ENCODE assay signal across 8 mouse cellular contexts in the genomic region with DNA sequence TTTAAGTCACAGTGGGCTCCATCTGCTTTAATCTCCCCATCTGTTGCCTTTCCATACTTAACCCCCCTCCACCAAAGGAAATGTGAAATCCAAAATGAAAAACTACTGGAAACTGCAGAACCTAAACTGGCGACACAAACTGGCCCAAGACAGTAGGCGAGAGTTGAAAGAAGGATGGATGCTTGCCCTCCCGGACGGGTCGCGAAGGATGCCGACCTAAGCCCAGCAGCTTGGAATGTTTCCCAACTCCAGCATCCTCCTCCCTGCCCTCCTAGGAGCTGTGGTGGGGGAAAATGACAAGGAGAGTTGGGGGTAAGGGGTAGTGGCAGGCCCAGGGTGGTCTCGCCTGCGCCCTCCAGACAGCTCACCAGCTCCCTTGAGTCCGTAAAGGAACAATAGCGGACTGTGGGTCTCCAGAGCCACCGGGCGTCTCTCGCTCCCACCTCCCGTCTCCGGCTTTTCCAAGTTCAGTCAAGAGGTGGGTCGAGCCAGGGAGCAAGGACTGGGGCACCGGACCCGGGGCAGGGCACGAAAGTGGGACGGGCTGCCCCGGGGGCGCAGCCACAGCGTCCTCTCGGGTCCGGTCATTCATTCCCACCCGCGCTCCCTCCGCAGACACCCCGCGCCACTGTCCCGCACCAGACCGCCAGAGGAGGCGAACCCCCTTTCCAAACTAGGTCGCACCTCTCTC. TPM values are rescaled to one million over a fixed set of nuclear protein-coding genes. Genes with fewer than 3 reads are reported as not detected.
DNase-seq lines count a peak whose midpoint lies in the region; ATAC-seq and TF ChIP-seq lines count a peak whose summit lies in the region.

No protein-coding gene starts in this region.

- peak overlapping the region; percentile 79 for H3K9ac ChIP-seq in heart, embryonic 15.5 days
- H3K9ac ChIP-seq in midbrain, embryonic 16.5 days (ENCODE audit: low read depth, low read length) = peak overlapping the region; percentile 79

- peak overlapping the region; percentile 97 for H3K4me2 ChIP-seq in heart, embryonic 15.5 days
- H3K4me2 ChIP-seq in midbrain, embryonic 16.5 days (ENCODE audit: low read length) = peak overlapping the region; percentile 98

- no peak for TF ChIP-seq CTCF in spleen, adult 2 months (IDR thresholded peaks at IDR 0.05; ENCODE audit: extremely low read depth, insufficient read depth, insufficient read length, insufficient replicate concordance)

- 7% methylated on average over 35 of the region's 35 CpGs for WGBS in spleen, adult 2 months
- 1% methylated on average over 35 of the region's 35 CpGs for WGBS in heart, embryonic 15.5 days
- WGBS in midbrain, embryonic 16.5 days = 0% methylated on average over 27 of the region's 35 CpGs

- H3K4me3 ChIP-seq in spleen, adult 2 months (ENCODE audit: extremely low read depth, insufficient read depth, insufficient read length) = peak overlapping the region; percentile 53; the same call in 1 of the 2 replicates
- peak overlapping the region; percentile 76 for H3K4me3 ChIP-seq in heart, embryonic 15.5 days
- H3K4me3 ChIP-seq in midbrain, embryonic 16.5 days (ENCODE audit: low read depth, low read length) = peak overlapping the region; percentile 86

- peak; percentile 26 for ATAC-seq in common myeloid progenitor, adult 5-6 weeks (replicated peaks; ENCODE audit: low read depth, poor library complexity, severe bottlenecking)
- ATAC-seq in heart, embryonic 15.5 days (replicated peaks; ENCODE audit: insufficient number of reproducible peaks, insufficient read depth, low FRiP score, low read depth) = 0 out of 2 replicates have a peak, but pooled peaks have one; percentile 5
- peak; percentile 56 for ATAC-seq in midbrain, embryonic 16.5 days

- no peak for TF ChIP-seq POLR2A in spleen, adult 2 months (IDR thresholded peaks at IDR 0.05; ENCODE audit: low read depth, low read length)

- H3K36me3 ChIP-seq in spleen, adult 2 months (ENCODE audit: control insufficient read depth, insufficient read depth, low read length) = no peaks in the 10 kb centered on the region
- H3K36me3 ChIP-seq in heart, embryonic 15.5 days = no peaks in the 10 kb centered on the region
- H3K36me3 ChIP-seq in midbrain, embryonic 16.5 days (ENCODE audit: control insufficient read depth, insufficient read depth, low read length) = no peaks in the 10 kb centered on the region

- no peaks in the 10 kb centered on the region for H3K9me3 ChIP-seq in heart, embryonic 15.5 days (replicated peaks)
- no peaks in the 10 kb centered on the region for H3K9me3 ChIP-seq in midbrain, embryonic 16.5 days (replicated peaks; ENCODE audit: control insufficient read depth, low read length, poor library complexity, severe bottlenecking)

- peaks cover 7% of the 10 kb centered on the region for H3K4me1 ChIP-seq in spleen, adult 2 months (ENCODE audit: control insufficient read depth, insufficient read depth, insufficient read length)
- H3K4me1 ChIP-seq in heart, embryonic 15.5 days (replicated peaks) = peaks cover 7% of the 10 kb centered on the region
- H3K4me1 ChIP-seq in midbrain, embryonic 16.5 days (ENCODE audit: control insufficient read depth, insufficient read depth, low read length) = peaks cover 12% of the 10 kb centered on the region

- peaks cover 13% of the 10 kb centered on the region for H3K27me3 ChIP-seq in spleen, adult 2 months (ENCODE audit: control insufficient read depth, insufficient read depth, low read length)
- H3K27me3 ChIP-seq in heart, embryonic 15.5 days = peaks cover 17% of the 10 kb centered on the region; the same call in 1 of the 2 replicates
- H3K27me3 ChIP-seq in midbrain, embryonic 16.5 days (ENCODE audit: control insufficient read depth, insufficient read depth, low read depth, low read length) = peaks cover 2% of the 10 kb centered on the region; the same call in 1 of the 2 replicates

- peak overlapping the region; percentile 52; the same call in 1 of the 2 replicates for H3K27ac ChIP-seq in spleen, adult 2 months (ENCODE audit: insufficient read depth, low read length)
- H3K27ac ChIP-seq in heart, embryonic 15.5 days = peak overlapping the region; percentile 82
- peak overlapping the region; percentile 58; the same call in 1 of the 2 replicates for H3K27ac ChIP-seq in midbrain, embryonic 16.5 days (ENCODE audit: low read length)

- no peak for DNase-seq in spleen, adult 2 months (ENCODE audit: low read depth in 1 of 2, low spot score in 2 of 2)
- DNase-seq in spleen, adult 12 weeks (ENCODE audit: low spot score) = no peak
- peak; percentile 44 to 65 for DNase-seq in kidney, postnatal 25 days
- DNase-seq in frontal cortex, adult 2 months (ENCODE audit: extremely low spot score in 1 of 2, low spot score in 1 of 2) = no peak
- DNase-seq in left cerebral cortex, adult 11 months (ENCODE audit: low spot score) = no peak

RNA-seq across cellular contexts. Expression of gene Rai14, which starts 0.7 kb away (rescaled TPM):
- 2.3 and 3.6 TPM in 2 replicates for polyA plus RNA-seq in spleen, adult 2 months (2012; rRNA removed)
- total RNA-seq in common myeloid progenitor, adult 5-6 weeks (2017) = 9.6 and 11.1 TPM in 2 replicates
- polyA plus RNA-seq in heart, embryonic 15.5 days (2015; fragmentation: Nextera tagmentation; extraction: Ambion mirVana) = 13.8 and 17.1 TPM in 2 replicates
- polyA plus RNA-seq in midbrain, embryonic 16.5 days (2015; fragmentation: Nextera tagmentation; extraction: Ambion mirVana) = 8.6 and 10.2 TPM in 2 replicates
- 10.2 and 10.4 TPM in 2 replicates for polyA plus RNA-seq in frontal cortex, adult 2 months (2012; rRNA removed)

Comparison
In these comparisons a context has a peak if more than half of its experiments do, and no peak if none do; other contexts are left out.
1. DNase-seq: peak in kidney, postnatal 25 days (2 of 2); none in spleen, adult 2 months (0 of 2), spleen, adult 12 weeks (single experiment), frontal cortex, adult 2 months (0 of 2) and left cerebral cortex, adult 11 months (single experiment).
2. ATAC-seq: peak in every context shown above with its lines; median percentile 56 in midbrain, embryonic 16.5 days; 26 in common myeloid progenitor, adult 5-6 weeks; 5 in heart, embryonic 15.5 days.
3. Peak in every context shown above with its lines, with median percentiles within 50 percentile points of each other: H3K27ac ChIP-seq and H3K4me3 ChIP-seq.